Mouse (Mus musculus): ENCODE data around the gene Erc2. TPM values are rescaled to one million over a fixed set of nuclear protein-coding genes. Genes with fewer than 3 reads are reported as not detected.

The Erc2 gene
- total RNA-seq, 2 experiments from 2014 or later = 0.38 to 0.86 TPM

DNA sequence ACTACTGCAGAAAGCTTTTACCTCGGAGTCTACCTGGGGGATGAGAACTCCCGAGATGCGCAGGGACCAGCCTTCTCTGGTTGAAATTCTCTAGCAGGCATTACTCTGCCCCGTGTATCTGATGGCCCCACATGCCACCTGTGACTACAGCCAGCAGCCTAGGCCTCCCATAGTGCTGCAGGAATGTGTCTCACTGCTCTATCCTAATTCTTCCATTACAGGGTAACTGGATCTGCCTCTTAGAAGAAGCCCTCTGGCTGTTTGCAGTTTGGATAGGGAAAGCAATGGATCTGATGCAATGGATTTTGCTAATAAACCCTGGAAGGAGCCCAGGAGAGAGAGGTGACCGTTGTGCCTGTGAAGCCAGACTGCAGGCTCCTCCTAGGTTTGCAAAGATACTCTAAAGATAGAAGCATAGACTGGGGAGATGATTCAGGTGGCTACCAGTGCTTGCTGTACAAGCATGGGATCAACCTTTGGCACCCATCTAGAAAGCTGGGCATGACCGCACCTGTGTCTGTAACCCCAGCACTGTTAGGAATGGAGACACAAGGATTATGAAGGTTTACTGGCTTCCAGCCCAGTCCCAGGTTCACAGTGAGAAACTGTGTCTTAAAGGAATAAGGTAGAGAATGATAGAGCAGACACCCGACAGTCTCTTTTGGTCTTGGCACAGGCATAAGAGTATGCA lies 821.2 kb downstream of the Erc2 start:
- no peak for DNase-seq
- intact Hi-C loops (cut with DNase I; ENCODE audit: low total_unique reads) = no loop called here

DNA sequence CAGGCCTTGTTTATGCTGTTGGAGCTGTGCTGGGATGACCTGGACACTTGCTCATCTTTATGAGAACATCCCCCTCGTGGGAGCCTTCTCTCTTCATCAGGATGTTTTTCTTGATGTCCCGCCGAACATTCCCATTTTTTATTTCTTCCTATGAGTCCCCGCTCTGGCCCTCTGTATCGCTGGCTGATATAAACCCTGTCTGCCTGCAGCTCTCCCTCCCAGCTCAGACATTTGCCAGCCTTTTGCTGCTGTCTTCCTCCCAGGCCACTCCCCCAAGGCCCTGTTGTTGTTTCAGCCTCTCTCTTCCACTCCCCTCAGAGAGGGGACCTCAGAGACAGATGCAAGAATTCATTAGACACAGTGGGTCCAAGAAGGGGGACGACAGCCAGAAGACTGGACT lies 823.5 kb downstream of the Erc2 start:
- no peak for DNase-seq
- intact Hi-C loops (cut with DNase I; ENCODE audit: low total_unique reads) = no loop called here

DNA sequence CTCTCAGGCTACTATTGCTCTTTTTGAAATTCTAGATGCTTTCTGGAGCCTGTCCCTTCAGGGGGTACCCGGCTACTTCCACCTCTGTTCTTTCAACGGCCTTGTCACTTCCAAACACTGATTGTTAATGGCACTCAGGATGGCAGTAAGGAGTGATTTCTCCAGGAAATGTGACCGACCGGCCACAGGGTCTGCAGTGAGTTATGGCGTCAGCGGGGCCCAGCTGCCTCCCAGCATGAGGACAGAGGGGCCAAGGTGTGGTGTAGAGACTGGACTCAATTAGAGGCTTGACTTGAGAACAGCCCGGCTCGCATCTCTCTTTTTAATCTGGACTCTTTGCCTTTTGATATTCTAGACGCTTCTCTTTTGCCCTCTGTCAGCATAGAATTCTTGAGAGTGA lies 829.5 kb downstream of the Erc2 start:
- intact Hi-C loops (cut with DNase I; ENCODE audit: low total_unique reads) = no loop called here
- no peak for DNase-seq

DNA sequence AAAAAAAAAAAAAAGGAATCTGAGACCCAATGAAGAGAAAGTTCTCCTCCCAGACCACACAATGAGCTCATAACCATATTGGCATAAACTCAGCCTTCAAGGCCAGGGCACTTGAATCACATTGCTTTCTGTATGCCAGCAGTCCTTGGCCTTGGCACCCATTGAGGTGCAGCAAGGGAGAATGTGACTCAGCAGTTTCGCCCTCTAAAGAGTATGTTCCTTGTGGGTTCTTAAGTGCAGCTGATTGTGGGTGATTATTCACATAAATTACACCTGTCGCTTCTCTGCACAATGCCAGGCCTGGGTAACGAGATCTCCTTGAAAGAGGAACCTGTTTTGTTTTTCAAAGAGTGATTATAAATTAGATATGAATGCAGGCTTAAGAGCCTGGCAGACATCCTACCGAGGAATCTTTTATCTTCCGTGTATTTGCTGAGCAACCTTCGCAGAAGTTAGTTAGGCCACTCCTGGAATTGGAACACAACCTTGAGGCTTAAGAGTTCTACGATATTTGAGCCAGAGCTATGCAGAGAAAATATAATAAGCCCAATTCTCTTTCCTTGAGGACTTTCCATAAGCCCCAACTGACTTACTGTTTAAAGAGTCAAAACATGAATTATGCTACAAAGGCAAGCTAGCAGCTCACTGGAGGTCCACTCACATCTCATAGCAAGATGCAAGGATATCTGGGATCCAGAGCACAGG lies 834.3 kb downstream of the Erc2 start:
- DNase-seq = no peak

DNA sequence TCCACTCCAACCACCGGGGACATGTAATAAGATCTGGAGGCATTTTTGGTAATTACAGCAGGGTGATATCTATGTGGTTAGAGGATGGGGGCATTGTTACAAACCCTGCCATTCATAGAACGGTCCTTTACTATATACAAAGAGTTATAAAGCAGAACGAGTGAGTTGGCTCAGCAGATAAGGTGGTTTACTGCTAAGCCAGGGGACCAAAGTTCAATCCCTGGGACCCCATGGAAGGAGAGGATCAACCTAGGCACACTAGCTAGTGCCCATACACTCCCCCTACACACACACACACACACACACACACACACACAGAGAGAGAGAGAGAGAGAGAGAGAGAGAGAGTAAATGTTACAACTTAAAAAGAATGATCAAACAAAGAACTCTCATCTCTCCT lies 835.2 kb downstream of the Erc2 start:
- intact Hi-C loops (cut with DNase I; ENCODE audit: low total_unique reads) = no loop called here
- DNase-seq = no peak

More for the DNA sequence above, 834.3 kb downstream of the Erc2 start:
- intact Hi-C loops (cut with DNase I; ENCODE audit: low total_unique reads) = no loop called here

DNA sequence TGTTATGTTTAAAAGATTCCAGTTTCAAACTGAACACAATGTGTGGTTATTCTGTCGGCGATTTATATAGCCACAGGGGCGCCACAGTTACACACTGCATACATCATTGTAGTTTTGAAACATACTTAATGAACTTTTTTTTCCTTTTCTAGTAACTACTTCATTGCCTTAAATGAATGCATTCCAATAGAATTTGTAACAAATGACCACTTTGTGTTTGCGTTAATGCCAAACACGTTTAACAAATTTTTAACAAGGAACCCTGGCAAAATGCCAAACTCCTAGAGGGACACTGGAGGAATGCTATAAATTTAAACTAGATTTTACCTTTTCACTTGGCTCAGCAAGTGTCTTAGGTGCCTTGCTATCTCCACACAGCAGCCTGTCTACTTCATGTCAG lies 845.7 kb downstream of the Erc2 start:
- intact Hi-C loops (cut with DNase I; ENCODE audit: low total_unique reads) = no loop called here
- DNase-seq = no peak

DNA sequence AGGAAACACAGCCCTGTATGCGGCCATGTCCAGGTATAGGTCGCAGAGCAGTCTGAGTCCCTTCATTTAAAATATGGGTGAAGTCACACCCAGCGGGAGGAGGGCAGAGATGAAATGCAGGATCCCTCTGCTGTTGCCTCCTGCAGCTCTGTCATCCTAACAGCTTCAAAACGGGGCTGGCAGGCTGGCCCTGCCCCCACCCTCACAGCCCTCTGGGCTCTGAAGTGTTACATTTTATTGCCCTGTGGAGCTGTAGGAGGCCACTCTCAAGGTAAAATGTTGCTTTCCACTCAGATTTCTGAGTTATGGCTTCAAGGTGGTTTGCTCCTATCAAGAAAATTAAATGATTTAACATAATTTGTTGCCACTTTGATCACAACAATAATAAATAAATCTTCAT lies 847.5 kb downstream of the Erc2 start:
- intact Hi-C loops (cut with DNase I; ENCODE audit: low total_unique reads) = no loop called here
- no peak for DNase-seq

DNA sequence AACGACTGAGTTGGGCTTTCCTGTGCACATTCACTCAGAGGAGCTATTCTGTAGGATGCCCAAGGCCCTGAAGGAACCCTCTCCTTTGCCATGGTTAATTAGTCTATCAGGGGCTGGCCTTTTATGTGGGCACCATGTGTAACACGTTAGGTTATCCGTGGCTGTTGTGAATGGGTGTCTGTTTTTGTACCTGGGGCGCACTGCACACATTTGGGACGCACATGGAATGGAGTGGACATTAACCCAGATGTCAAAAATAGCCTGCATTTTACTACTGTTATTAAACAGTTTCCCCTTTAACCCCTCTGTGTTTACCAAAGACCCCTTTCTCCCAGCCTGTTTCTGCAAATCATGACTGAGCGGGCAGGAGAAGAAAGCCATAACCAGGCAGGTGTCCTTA lies 848.0 kb downstream of the Erc2 start:
- intact Hi-C loops (cut with DNase I; ENCODE audit: low total_unique reads) = no loop called here
- no peak for DNase-seq

DNA sequence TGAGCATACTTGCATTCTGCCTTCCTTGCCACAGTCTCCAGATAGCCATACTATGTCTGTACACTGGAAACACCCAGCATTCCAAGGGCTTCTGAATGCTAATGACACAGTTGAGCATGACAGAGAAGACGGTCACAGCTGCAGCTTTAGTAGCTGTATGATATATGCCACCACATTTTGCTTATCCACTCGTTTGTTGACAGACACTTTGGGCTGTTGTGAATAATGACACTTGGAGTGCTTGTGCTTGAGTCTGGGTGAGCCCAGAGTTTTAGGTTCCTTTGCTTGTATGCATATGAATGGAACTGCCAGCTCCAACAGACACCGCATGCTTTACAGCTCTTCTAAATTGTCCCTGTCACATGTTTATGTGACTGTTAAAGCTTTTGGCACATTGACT lies 852.8 kb downstream of the Erc2 start:
- no peak for DNase-seq
- intact Hi-C loops (cut with DNase I; ENCODE audit: low total_unique reads) = no loop called here

DNA sequence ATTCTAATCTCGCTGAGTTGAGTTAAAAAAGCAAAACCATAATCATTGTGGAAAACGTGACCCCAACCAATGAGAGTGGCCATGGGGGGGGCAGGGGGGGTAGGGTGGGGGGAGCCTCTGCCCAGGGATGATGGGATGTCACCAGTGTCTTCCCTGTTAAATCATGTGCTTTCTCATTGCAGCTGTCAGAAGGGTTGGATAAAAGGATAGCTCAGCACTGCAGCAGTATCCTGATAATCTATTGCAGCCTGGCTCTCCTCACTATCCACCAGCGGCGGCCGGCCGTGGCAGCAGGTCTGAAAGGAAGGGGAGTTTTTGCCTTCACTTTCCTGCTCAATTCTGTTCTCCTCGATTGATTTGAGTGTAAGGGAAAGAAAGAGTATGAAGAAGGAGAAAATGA lies 853.2 kb downstream of the Erc2 start:
- no peak for DNase-seq
- intact Hi-C loops (cut with DNase I; ENCODE audit: low total_unique reads) = no loop called here

DNA sequence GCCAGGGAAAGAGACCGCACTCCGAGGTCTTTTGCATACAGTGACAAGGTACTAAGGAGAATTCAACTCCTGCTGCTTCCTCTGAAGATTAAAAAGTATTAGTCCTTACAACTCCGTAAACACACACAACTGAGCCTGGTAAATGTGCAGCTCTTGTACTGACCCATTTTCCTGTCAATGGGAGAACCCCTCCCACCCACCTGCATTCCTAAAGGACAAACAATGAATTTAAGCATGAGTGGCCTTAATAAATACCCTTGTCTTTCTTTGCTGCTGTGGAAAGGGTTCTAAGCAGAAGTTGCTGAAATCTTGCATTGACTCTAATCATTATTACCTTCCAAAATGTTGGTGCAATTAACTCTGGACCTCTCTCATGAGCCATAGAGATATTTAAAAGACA lies 854.5 kb downstream of the Erc2 start:
- intact Hi-C loops (cut with DNase I; ENCODE audit: low total_unique reads) = no loop called here
- DNase-seq = no peak

DNA sequence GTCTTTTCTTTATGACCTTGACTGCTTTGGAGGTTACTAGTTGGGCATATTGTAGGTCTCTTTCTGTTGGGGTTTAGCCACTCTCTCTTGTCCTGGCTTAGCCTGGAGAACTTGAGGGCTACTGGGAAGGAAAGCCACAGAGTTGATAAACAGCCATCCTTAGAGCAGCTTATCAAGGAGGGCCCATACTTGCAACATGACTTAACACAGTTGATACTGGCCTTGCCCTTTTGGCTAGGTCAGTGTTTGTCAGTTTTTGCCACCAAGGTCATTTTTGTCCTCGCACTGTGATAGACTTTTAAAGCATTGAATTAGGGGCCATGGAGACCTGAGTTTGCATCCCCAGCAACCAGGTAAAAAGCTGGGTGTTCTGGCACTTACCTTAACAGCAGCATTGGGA lies 858.6 kb downstream of the Erc2 start:
- intact Hi-C loops (cut with DNase I; ENCODE audit: low total_unique reads) = no loop called here
- DNase-seq = no peak

DNA sequence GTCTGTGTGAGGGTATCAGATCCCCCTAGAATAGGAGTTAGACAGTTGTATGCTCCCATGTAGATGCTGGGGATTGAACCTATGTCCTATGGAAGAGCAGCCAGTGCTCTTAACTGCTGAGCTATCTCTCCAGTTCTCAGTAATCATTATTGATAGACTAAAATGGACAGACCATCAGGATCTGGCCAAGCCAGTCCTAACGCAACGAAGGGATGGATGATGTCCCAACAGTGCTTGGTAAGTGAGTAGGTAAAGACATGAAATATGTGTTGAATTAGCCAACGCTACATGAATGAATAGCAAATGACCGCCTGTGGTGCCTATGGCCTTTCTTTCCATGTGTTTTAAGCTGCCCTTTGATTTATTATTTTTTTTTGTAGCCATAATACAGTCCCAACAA lies 871.6 kb downstream of the Erc2 start:
- no peak for DNase-seq
- intact Hi-C loops (cut with DNase I; ENCODE audit: low total_unique reads) = loop anchor here (2.0 kb wide), 1 partner anchor 23 kb away; no protein-coding TSS in a partner anchor

DNA sequence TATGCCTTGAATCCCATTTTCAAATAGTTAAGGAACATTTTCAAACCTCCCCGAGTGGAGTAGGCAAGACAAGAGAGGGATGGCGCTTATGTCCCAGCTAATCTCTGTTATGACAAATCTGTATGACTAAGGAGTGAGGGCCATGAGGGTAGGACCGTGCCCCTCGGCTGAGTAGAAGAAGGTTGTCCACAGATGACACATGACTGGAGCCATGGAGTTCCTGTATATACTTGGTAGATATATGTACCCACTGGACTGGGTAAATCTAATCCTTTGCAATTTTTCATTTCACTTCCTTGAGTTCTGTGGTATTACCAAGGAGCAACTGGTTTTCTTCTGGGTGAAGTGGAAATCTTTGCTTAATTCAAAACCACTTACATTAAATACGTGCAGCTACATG lies 872.0 kb downstream of the Erc2 start:
- intact Hi-C loops (cut with DNase I; ENCODE audit: low total_unique reads) = loop anchor here (2.0 kb wide), 1 partner anchor 23 kb away; no protein-coding TSS in a partner anchor
- no peak for DNase-seq

DNA sequence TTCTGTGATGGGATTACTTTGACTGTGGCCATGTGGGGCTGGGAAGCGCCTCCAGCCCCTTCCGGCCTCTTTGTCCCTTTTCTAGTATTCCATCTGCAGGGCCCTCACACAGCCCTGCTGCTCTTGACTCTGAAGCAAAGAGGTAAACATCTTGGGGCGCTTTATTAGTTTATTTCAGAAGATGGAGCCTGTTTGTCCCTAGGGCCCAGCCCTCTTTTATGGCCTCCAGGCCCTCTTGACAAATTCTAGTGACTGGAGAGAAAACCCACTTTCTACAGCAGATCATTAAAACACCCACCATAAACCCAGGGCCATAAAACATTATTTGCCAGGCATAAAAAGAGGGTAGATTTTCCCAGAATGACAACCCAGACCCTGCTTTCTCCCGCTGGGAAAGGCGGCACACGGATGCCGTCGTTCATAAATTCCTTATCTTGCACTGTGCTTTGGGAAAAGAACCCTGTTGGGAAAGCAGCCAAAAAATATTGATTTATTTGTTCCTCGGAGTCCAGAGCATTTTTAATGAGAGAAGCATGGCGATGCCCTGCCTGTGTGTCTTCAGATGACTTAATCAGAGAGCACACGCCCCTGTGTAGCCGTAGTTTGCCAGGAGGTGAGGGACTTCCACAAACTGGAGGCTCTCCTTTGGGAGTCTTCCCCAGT lies 879.1 kb downstream of the Erc2 start:
- intact Hi-C loops (cut with DNase I; ENCODE audit: low total_unique reads) = no loop called here
- no peak for DNase-seq

DNA sequence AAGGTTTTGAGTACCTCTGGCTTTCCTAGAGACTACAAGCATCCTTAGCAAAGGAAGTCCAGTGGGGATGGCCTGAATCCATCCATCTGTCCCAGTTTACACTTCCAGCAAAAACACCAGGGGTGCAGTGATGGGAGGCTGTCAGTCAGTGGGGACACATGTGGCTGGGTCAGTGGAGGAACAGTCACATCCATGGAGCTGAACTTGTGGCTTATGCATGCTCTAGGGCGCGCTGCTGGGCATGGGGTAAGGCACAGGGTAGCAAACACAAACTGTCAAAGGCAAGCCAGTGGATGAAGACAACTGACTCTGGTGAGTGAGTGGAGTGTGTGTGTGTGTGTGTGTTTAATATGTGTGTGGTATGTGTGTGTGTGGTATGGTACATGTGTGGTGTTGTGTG lies 881.0 kb downstream of the Erc2 start:
- no peak for DNase-seq
- intact Hi-C loops (cut with DNase I; ENCODE audit: low total_unique reads) = no loop called here

DNA sequence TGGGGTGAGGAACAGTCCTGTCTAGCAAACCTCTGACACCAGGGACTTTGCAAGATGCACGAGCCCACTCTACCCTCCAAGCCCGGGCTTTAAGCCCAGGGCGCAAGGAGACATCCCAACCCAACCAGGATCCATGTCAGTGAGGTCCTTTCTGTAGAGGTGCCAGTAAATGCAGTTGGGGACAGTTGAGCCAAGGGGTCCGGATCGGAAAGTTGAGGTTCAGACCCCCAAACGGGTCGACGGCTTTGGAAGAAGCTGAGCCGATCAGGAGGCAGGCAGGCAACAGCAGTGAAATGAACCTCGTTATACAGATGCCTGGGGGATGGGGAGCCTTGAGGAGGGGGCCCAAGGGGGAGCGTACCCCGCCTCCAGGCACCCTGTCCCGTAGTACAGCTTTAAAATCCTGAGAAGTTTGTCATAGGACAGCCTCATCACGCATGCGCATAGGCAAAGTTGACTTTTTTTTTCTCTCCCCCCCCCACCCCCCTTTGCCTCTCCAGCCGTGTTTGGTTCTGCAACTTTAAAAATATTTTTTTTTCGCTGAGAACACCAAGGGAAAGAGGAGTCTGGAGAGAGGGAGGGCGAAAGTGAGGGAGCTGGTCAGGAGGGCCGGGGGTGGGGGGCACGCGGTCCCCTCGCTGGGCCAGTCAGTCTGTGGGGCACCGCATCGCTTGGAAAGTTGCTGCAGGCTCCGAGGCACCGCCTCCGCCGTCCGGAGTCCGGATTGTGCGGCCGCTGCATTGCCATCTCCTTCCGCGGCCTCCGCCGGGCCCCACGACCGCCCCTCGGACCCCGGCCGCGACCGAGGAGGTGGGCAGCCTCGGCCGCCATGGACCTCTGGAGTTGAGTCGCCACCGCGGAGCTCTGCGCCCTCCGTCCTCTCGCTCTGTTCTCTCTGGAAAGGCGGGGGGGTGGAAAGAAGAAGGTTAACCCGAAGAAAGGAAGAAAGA lies 882.1 kb downstream of the Erc2 start, which contains the start of gene Wnt5a:
TSS of gene Wnt5a (plus strand) at position 650 of the 950 bp plus-strand sequence.
- intact Hi-C loops (cut with DNase I; ENCODE audit: low total_unique reads) = no loop called here
- peak; percentile 59 for DNase-seq

DNA sequence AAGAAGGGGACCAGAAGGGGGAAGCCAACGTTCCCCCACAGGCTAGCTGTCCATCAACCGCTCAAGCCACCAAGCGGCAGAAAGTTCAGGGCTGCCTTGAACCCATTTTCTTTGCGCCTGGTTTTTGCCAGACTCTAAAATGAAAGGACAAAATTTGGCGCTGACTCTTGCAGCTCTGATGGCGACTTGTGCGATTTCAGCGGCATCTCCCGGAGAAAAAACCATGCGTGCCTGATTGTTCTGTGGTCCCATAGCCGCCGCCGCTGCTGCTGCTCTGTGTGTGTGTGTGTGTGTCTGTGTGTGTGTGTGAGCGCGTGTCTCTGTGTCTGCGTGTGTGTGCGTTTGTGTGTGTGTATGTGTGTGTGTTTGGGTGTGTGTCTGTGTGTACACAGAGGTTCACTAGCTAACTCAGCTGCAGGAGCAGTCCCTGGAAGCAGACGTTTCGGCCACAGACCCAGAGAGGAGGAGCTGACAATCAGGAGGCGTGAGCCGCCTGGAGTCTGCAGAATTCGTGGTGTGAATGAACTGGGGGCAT lies 882.9 kb downstream of the Erc2 start:
- peak; percentile 42 for DNase-seq
- intact Hi-C loops (cut with DNase I; ENCODE audit: low total_unique reads) = no loop called here

DNA sequence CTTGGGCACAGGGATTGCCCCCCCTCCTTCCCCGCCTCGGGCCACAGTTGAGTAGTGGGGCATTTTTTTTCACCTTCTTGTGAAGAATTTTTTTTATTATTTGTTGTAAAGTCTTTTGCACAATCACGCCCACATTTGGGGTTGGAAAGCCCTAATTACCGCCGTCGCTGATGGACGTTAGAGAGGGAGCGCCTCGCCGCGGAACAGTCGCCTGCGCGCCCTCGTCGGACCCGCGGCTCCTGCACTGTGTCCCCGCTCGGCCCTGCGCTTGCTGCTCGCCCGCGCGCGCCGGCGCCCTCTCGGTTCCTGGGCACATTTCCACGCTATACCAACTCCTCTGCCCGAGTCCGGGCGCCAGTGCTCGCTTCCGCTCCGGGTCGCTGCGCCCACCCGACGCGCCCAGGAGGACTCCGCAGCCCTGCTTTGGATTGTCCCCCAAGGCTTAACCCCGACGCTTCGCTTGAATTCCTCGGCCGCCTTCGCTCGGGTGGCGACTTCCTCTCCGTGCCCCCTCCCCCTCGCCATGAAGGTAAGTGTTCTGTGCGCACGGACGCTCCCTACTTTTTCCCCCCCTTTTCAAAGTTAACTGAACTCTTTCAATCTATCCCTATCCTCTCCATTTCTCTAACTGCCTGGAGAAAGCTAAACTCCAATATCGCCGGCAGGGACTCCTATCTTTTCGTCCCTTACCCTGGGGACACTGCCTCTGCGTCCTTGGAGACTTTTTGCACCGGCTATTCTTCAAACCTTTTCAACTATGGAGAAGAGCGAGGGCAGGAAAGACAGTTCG lies 883.6 kb downstream of the Erc2 start:
- intact Hi-C loops (cut with DNase I; ENCODE audit: low total_unique reads) = no loop called here

More for the DNA sequence above, 883.6 kb downstream of the Erc2 start:
- DNase-seq = peak; percentile 41
